Mouse (Mus musculus): Measurements from ENCODE around the gene Alk. TPM values are rescaled to one million over a fixed set of nuclear protein-coding genes. Genes with fewer than 3 reads are reported as not detected.

Alk gene
- polyA plus RNA-seq, 1 experiment, result not detected

GRCm38 (mm10) chr17:71999527-72000482 lies 604.6 kb downstream of the Alk start:
- Histone ChIP-seq H3K27ac (ENCODE audit: insufficient read depth, low read length) (no peak overlapping the region), H3K9ac (ENCODE audit: low read depth, poor library complexity, severe bottlenecking) (no peak overlapping the region), H3K9me3 (replicated peaks; ENCODE audit: control insufficient read depth, insufficient read depth, low read length, poor library complexity, severe bottlenecking) (no peaks in the 10 kb centered on the region; the same call in 1 of the 2 replicates), H3K36me3 (ENCODE audit: control insufficient read depth, insufficient read depth, low read length, poor library complexity, severe bottlenecking) (no peaks in the 10 kb centered on the region), H3K27me3 (ENCODE audit: control insufficient read depth, insufficient read depth, low read length, poor library complexity, severe bottlenecking) (no peaks in the 10 kb centered on the region), H3K4me1 (ENCODE audit: control insufficient read depth, insufficient read depth, low read length) (no peaks in the 10 kb centered on the region), H3K4me3 (ENCODE audit: low read depth, low read length) (no peak overlapping the region)
- no peak for TF ChIP-seq EP300 (IDR thresholded peaks at IDR 0.05; ENCODE audit: insufficient read depth, low read depth, low read length)
- TF ChIP-seq CTCF (IDR thresholded peaks at IDR 0.05; ENCODE audit: low read depth, low read length), result no peak
- TF ChIP-seq POLR2A (IDR thresholded peaks at IDR 0.05; ENCODE audit: insufficient read depth, low read length), result no peak

- no peak overlapping the region for H3K4me3 ChIP-seq (ENCODE audit: low read depth, low read length)
- H3K27me3 ChIP-seq (ENCODE audit: control insufficient read depth, insufficient read depth, low read length, poor library complexity, severe bottlenecking), result no peaks in the 10 kb centered on the region
- no peak for TF ChIP-seq POLR2A (IDR thresholded peaks at IDR 0.05; ENCODE audit: insufficient read depth, low read length)
- no peak for TF ChIP-seq EP300 (IDR thresholded peaks at IDR 0.05; ENCODE audit: insufficient read depth, low read depth, low read length)
- no peak for TF ChIP-seq CTCF (IDR thresholded peaks at IDR 0.05; ENCODE audit: low read depth, low read length)
- no peaks in the 10 kb centered on the region for H3K36me3 ChIP-seq (ENCODE audit: control insufficient read depth, insufficient read depth, low read length, poor library complexity, severe bottlenecking)
- H3K27ac ChIP-seq (ENCODE audit: insufficient read depth, low read length), result no peak overlapping the region
- H3K4me1 ChIP-seq (ENCODE audit: control insufficient read depth, insufficient read depth, low read length), result no peaks in the 10 kb centered on the region
- no peaks in the 10 kb centered on the region for H3K9me3 ChIP-seq (replicated peaks; ENCODE audit: control insufficient read depth, insufficient read depth, low read length, poor library complexity, severe bottlenecking)
- H3K9ac ChIP-seq (ENCODE audit: low read depth, poor library complexity, severe bottlenecking), result no peak overlapping the region
Measured at GRCm38 (mm10) chr17:71997680-71998079, 606.7 kb downstream of the Alk start.

- TF ChIP-seq CTCF (IDR thresholded peaks at IDR 0.05; ENCODE audit: low read depth, low read length) (no peak), POLR2A (IDR thresholded peaks at IDR 0.05; ENCODE audit: insufficient read depth, low read length) (no peak), EP300 (IDR thresholded peaks at IDR 0.05; ENCODE audit: insufficient read depth, low read depth, low read length) (no peak)
- H3K27ac ChIP-seq (ENCODE audit: insufficient read depth, low read length), result no peak overlapping the region
- H3K9me3 ChIP-seq (replicated peaks; ENCODE audit: control insufficient read depth, insufficient read depth, low read length, poor library complexity, severe bottlenecking), result no peaks in the 10 kb centered on the region
- H3K9ac ChIP-seq (ENCODE audit: low read depth, poor library complexity, severe bottlenecking), result no peak overlapping the region
- H3K36me3 ChIP-seq (ENCODE audit: control insufficient read depth, insufficient read depth, low read length, poor library complexity, severe bottlenecking), result no peaks in the 10 kb centered on the region
- no peak overlapping the region for H3K4me3 ChIP-seq (ENCODE audit: low read depth, low read length)
- H3K27me3 ChIP-seq (ENCODE audit: control insufficient read depth, insufficient read depth, low read length, poor library complexity, severe bottlenecking), result no peaks in the 10 kb centered on the region
- no peaks in the 10 kb centered on the region for H3K4me1 ChIP-seq (ENCODE audit: control insufficient read depth, insufficient read depth, low read length)
Measured at GRCm38 (mm10) chr17:71995539-71995938, 608.9 kb downstream of the Alk start.

- Histone ChIP-seq H3K27me3 (ENCODE audit: control insufficient read depth, insufficient read depth, low read length, poor library complexity, severe bottlenecking) (no peaks in the 10 kb centered on the region), H3K4me3 (ENCODE audit: low read depth, low read length) (no peak overlapping the region), H3K9ac (ENCODE audit: low read depth, poor library complexity, severe bottlenecking) (no peak overlapping the region), H3K4me1 (ENCODE audit: control insufficient read depth, insufficient read depth, low read length) (no peaks in the 10 kb centered on the region), H3K9me3 (replicated peaks; ENCODE audit: control insufficient read depth, insufficient read depth, low read length, poor library complexity, severe bottlenecking) (no peaks in the 10 kb centered on the region), H3K27ac (ENCODE audit: insufficient read depth, low read length) (no peak overlapping the region), H3K36me3 (ENCODE audit: control insufficient read depth, insufficient read depth, low read length, poor library complexity, severe bottlenecking) (no peaks in the 10 kb centered on the region)
- TF ChIP-seq EP300 (IDR thresholded peaks at IDR 0.05; ENCODE audit: insufficient read depth, low read depth, low read length), result no peak
- TF ChIP-seq CTCF (IDR thresholded peaks at IDR 0.05; ENCODE audit: low read depth, low read length), result no peak
- TF ChIP-seq POLR2A (IDR thresholded peaks at IDR 0.05; ENCODE audit: insufficient read depth, low read length), result no peak
Measured at GRCm38 (mm10) chr17:71994144-71994543, 610.3 kb downstream of the Alk start.

- Histone ChIP-seq H3K27ac (ENCODE audit: insufficient read depth, low read length) (no peak overlapping the region), H3K27me3 (ENCODE audit: control insufficient read depth, insufficient read depth, low read length, poor library complexity, severe bottlenecking) (no peaks in the 10 kb centered on the region)
Measured at GRCm38 (mm10) chr17:71993011-71993410, 611.4 kb downstream of the Alk start.

GRCm38 (mm10) chr17:71991260-71991659 lies 613.2 kb downstream of the Alk start:
- H3K27me3 ChIP-seq (ENCODE audit: control insufficient read depth, insufficient read depth, low read length, poor library complexity, severe bottlenecking), result no peaks in the 10 kb centered on the region
- H3K4me1 ChIP-seq (ENCODE audit: control insufficient read depth, insufficient read depth, low read length), result no peaks in the 10 kb centered on the region
- no peak for TF ChIP-seq POLR2A (IDR thresholded peaks at IDR 0.05; ENCODE audit: insufficient read depth, low read length)
- TF ChIP-seq EP300 (IDR thresholded peaks at IDR 0.05; ENCODE audit: insufficient read depth, low read depth, low read length), result no peak
- TF ChIP-seq CTCF (IDR thresholded peaks at IDR 0.05; ENCODE audit: low read depth, low read length), result no peak
- no peak overlapping the region for H3K27ac ChIP-seq (ENCODE audit: insufficient read depth, low read length)
- no peaks in the 10 kb centered on the region for H3K9me3 ChIP-seq (replicated peaks; ENCODE audit: control insufficient read depth, insufficient read depth, low read length, poor library complexity, severe bottlenecking)
- H3K4me3 ChIP-seq (ENCODE audit: low read depth, low read length), result no peak overlapping the region
- no peaks in the 10 kb centered on the region for H3K36me3 ChIP-seq (ENCODE audit: control insufficient read depth, insufficient read depth, low read length, poor library complexity, severe bottlenecking)
- H3K9ac ChIP-seq (ENCODE audit: low read depth, poor library complexity, severe bottlenecking), result no peak overlapping the region

More at GRCm38 (mm10) chr17:71993011-71993410, 611.4 kb downstream of the Alk start:
- Histone ChIP-seq H3K9ac (ENCODE audit: low read depth, poor library complexity, severe bottlenecking) (no peak overlapping the region), H3K4me1 (ENCODE audit: control insufficient read depth, insufficient read depth, low read length) (no peaks in the 10 kb centered on the region), H3K36me3 (ENCODE audit: control insufficient read depth, insufficient read depth, low read length, poor library complexity, severe bottlenecking) (no peaks in the 10 kb centered on the region), H3K9me3 (replicated peaks; ENCODE audit: control insufficient read depth, insufficient read depth, low read length, poor library complexity, severe bottlenecking) (no peaks in the 10 kb centered on the region), H3K4me3 (ENCODE audit: low read depth, low read length) (no peak overlapping the region)
- TF ChIP-seq CTCF (IDR thresholded peaks at IDR 0.05; ENCODE audit: low read depth, low read length) (no peak), EP300 (IDR thresholded peaks at IDR 0.05; ENCODE audit: insufficient read depth, low read depth, low read length) (no peak), POLR2A (IDR thresholded peaks at IDR 0.05; ENCODE audit: insufficient read depth, low read length) (no peak)
